Mouse (Mus musculus) lung, adult 2 months (tissue): Measurements from ENCODE around the gene Zfp987. TPM values are rescaled to one million over a fixed set of nuclear protein-coding genes. Genes with fewer than 3 reads are reported as not detected.
"Not testable (repeated sequence)": the region's sequence is repeated elsewhere in the genome, so short reads cannot be mapped to it uniquely, and the experiment has no call there.

Experiments
- DNase-seq: peaks from one replicate; pipeline ENCODE4 v3.0.0; 2022
- H3K4me1 ChIP-seq: fragments of 200-500 bp; 2 replicates; pipeline ENCODE4 v1.6.1; 2011; ENCODE audit warnings: low read length; ENCODE audit not compliant: control insufficient read depth, insufficient read depth
- H3K4me3 ChIP-seq: fragments of 200-500 bp; replicated peaks from 2 replicates; pipeline ENCODE3; 2011; ENCODE audit warnings: low read depth, mild to moderate bottlenecking, control low read depth, low read length; ENCODE audit errors: extremely low read depth
- CTCF ChIP-seq: fragments of 200-500 bp; IDR thresholded peaks from 2 replicates; pipeline ENCODE4 v1.5.1; 2011; ENCODE audit warnings: mild to moderate bottlenecking, low read length, control low read depth; ENCODE audit not compliant: insufficient read depth
- POLR2A ChIP-seq: fragments of 200-500 bp; IDR thresholded peaks from 2 replicates; pipeline ENCODE4 v1.6.1; 2011; ENCODE audit warnings: low read depth, mild to moderate bottlenecking, control low read depth, low read length, borderline replicate concordance; ENCODE audit errors: extremely low read depth
- WGBS: fragments of 180-500 bp; shearing (Covaris S2); methylation state at CpG from one replicate; pipeline ENCODE4 v1.1.7; 2018; 5-methylcytosine and 5-hydroxymethylcytosine counted together
- polyA plus RNA-seq: library from polyadenylated mRNA; depleted of rRNA; stranded (reverse); fragments of >200 nt; gene quantifications from 2 replicates; pipeline ENCODE4 v1.2.3, GENCODE M21; 2012; rRNA removed

Gene Zfp987
- polyA plus RNA-seq = not detected in 2 replicates

DNA sequence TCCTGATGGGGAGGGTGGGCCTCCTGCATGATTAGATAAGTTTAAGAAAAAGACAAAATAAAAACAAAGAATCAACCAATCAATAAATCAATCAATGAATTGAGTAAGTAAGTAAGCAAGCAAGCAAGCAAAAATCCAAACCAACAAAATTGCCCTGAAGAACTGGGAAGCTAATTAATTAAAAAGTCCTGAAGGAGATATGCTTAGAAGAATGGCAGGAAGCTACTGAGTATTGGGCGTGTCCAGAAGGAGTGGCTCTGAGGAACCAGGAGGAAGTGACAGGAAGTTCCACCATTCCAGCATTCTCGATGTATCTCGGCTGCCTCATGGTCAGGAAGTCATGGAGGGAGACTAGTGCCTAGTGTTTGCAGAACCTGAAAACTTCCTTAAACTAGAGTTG is at the start of gene Zfp987:
TSS of gene Zfp987 (plus strand) at position 301 of the 400 bp plus-strand sequence.
- not testable (repeated sequence) for DNase-seq, H3K4me3 ChIP-seq, H3K4me1 ChIP-seq
- 88% methylated on average over 3 of the region's 3 CpGs for WGBS

- not testable (repeated sequence) for DNase-seq, H3K4me3 ChIP-seq, H3K4me1 ChIP-seq
- WGBS = 70% methylated on average over 1 of the region's 1 CpGs
Measured at GRCm38 (mm10) chr4:146052536-146052935, 44.6 kb upstream of the Zfp987 start.

DNA sequence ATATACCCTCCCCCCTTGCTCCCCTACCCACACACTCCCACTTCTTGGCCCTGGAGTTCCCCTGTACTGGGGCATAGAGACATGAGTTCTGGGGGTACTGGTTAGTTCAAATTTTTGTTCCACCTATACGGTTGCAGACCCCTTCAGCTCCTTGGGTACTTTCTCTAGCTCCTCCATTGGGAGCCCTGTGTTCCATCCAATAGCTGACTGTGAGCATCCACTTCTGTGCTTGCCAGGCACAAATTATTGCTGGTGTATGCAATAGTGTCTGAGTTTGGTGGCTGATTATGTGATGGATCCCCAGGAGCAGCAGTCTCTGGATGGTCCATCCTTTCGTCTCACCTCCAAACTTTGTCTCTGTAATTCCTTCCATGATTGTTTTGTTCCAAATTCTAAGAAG is 43.7 kb upstream of the Zfp987 start:
- WGBS = 76% methylated on average over 2 of the region's 2 CpGs
- H3K4me1 ChIP-seq, H3K4me3 ChIP-seq, DNase-seq: not testable (repeated sequence)

DNA sequence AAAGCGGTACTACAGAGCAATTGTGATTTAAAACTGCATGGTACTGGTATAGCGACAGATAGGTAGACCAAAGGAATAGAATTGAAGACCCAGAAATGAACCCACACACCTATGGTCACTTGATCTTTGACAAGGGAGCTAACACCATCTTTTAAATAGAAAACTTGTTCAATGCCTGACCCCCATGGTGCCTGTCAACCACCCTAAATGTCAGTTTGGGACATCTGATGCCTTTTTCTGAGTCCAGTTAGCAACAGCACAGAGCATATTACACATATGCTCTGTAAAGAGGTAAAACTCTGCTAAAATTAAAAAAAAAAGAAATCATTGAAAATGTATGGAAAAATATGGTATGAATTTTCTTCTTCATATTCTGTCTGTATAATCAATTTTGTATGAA is 41.8 kb upstream of the Zfp987 start:
- Histone ChIP-seq H3K4me3 (no peak overlapping the region), H3K4me1 (no peaks in the 10 kb centered on the region)
- WGBS = 69% methylated on average over 2 of the region's 2 CpGs
- TF ChIP-seq POLR2A (no peak), CTCF (no peak)
- no peak for DNase-seq

- not testable (repeated sequence) for H3K4me1 ChIP-seq, H3K4me3 ChIP-seq, DNase-seq
- WGBS = 90% methylated on average over 12 of the region's 12 CpGs
Measured at GRCm38 (mm10) chr4:146058646-146059045, 38.5 kb upstream of the Zfp987 start.

DNA sequence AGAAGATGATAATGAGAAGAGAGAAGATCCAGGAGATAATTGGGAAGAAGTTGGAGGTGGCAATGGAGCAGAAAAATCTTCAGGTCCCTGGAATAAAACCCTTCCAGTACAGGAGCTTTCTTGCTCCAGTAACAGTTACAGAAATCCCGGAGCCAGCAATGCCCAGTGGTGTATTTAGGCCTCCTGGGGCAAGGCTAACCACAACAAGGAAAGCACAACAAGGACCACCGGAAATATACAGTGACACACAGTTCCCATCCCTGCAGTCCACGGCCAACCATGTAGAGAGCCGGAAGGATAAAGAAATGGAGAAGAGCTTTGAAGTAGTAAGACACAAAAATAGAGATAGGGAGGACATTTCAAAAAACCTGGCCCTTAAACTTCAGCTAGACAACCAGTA is 38.0 kb upstream of the Zfp987 start:
- 83% methylated on average over 4 of the region's 4 CpGs for WGBS
- DNase-seq, H3K4me3 ChIP-seq, H3K4me1 ChIP-seq: not testable (repeated sequence)

DNA sequence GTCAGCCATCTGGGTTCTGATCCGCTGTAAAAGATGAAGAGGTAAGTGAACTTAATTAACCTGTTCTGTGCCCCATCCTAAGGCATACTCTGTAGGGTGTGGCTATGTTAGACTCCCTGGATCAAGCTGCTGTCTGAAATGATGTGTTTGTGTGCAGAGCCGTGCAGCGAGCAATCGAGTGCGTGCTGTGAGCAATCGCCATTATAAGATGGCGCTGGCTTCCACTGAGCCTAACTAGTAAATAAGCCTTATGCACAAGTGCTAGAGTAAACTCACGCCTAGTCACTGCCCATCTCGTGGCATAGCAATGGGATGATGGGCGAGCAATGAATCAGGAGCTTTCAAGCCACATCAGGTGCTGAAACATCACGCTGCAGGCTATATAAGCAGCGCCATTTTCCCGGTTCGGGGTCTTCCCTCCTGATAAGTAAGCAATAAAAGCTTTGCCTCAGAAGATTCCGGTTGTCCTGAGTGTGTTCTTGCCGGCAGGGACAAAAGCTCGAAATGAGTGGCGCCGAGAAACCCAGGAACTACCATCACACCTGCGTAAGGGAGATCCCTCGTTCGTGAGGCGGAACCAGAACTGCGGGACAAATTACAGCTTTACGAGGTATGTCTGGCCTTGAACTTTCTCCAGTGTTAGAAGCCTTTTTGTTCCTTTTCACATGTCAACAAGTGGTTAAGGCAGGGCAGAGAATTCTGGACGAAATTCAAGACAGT is 37.0 kb upstream of the Zfp987 start:
- WGBS = 89% methylated on average over 25 of the region's 26 CpGs
- H3K4me1 ChIP-seq, H3K4me3 ChIP-seq, DNase-seq: not testable (repeated sequence)

DNA sequence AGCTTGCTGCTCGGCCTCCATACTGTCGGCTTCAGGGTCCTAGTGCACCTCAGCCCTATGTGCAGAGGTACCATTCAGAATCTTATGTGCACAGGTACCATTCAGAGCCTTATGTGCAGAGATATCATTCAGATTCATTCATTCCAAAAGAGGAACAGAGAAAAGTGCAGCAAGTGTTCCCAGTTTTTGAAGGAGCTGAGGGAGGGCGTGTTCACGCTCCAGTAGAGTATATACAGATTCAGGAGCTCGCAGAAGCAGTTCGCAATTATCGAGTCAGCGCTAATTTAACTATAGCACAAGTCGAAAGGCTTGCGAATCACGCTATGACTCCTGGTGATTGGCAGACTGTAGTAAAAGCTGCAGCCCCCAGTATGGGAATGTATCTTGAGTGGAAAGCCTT is 36.0 kb upstream of the Zfp987 start:
- not testable (repeated sequence) for DNase-seq, H3K4me3 ChIP-seq, H3K4me1 ChIP-seq
- 88% methylated on average over 11 of the region's 11 CpGs for WGBS

DNA sequence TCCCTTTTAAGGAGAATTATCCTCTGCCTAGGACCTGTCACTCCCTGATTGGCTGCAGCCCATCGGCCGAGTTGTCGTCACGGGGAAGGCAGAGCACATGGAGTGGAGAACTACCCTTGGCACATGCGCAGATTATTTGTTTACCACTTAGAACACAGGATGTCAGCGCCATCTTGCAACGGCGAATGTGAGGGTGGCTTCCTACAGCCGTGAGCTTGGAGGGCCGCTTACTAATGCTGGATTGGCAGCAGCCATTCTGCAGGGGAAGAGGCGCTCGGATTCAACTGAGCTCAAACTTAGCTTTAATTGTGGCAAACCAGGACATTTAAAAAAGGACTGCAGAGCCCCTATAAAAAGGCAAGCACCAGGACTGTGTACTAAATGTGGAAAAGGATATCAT is 35.1 kb upstream of the Zfp987 start:
- DNase-seq, H3K4me1 ChIP-seq, H3K4me3 ChIP-seq: not testable (repeated sequence)
- 92% methylated on average over 12 of the region's 12 CpGs for WGBS

DNA sequence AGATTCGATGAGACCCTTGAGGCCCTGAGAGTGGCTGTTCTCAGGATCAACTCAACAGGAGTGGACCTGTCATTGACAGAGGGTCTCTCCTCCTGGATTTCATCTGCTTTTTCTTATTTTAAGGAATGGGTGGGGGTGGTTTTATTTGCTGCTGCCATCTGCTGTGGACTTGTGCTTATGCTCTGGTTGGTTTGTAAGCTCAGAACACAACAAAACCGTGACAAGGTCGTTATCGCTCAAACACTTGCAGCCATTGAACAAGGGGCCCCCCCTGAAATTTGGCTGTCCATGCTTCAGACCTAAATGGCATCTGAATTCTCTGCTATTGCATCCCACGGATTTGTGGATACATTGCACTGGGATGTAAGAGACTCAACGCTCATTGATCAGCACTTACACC is 34.1 kb upstream of the Zfp987 start:
- not testable (repeated sequence) for H3K4me1 ChIP-seq, DNase-seq, H3K4me3 ChIP-seq
- WGBS = 77% methylated on average over 6 of the region's 6 CpGs

DNA sequence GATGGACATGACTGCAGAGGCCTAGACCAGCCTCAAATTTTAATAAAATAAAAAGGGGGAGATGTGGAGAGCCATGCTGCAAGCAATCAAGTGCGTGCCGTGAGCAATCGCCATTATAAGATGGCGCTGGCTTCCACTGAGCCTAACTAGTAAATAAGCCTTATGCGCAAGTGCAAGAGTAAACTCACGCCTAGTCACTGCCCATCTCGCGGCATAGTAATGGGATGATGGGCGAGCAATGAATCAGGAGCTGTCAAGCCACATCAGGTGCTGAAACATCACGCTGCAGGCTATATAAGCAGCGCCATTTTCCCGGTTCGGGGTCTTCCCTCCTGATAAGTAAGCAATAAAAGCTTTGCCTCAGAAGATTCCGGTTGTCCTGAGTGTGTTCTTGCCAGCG is 33.5 kb upstream of the Zfp987 start:
- WGBS = 86% methylated on average over 15 of the region's 15 CpGs
- H3K4me3 ChIP-seq, DNase-seq, H3K4me1 ChIP-seq: not testable (repeated sequence)

DNA sequence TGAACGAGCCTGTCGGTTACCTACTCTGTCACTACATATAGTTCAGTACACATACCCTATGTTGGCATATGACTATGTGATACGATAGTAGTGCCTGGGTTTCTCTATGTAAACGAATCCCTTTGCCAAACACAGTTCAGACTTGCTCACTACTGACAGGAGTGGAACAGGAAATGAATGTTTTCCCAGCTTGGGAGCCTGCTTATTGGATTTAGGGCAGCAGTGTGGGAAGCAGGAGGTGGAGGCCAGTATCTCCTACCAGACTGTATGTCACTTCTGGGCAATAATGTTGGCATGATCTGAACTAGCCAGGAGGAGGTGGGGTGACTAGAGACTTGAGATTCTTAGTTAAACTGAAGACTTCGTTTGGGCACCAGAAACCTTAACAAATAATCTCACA is 32.3 kb upstream of the Zfp987 start:
- DNase-seq, H3K4me1 ChIP-seq, H3K4me3 ChIP-seq: not testable (repeated sequence)
- 66% methylated on average over 5 of the region's 5 CpGs for WGBS

GRCm38 (mm10) chr4:146066932-146067580 is 30.0 kb upstream of the Zfp987 start:
- not testable (repeated sequence) for H3K4me1 ChIP-seq, DNase-seq, H3K4me3 ChIP-seq
- WGBS = 37% methylated on average over 45 of the region's 45 CpGs

- H3K4me3 ChIP-seq, DNase-seq, H3K4me1 ChIP-seq: not testable (repeated sequence)
- 24% methylated on average over 55 of the region's 55 CpGs for WGBS
Measured at GRCm38 (mm10) chr4:146067594-146067993, 29.5 kb upstream of the Zfp987 start.

DNA sequence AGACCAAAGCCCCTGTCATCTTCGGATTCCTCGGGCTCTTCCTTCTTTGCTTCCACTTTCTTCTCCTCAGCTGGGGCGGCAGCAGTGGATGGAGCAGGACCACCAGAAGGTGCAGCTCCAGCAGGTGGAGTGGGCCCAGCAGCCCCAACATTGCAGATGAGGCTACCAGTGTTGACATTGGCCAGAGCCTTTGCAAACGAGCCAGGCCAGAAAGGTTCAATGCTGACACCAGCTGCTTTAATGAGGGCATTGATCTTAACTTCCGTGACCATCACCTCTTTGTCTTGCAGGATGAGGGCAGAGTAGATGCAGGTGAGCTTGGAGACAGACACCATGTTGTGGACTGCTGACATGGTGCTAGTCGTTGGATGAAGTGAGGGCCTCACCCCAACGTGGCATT is 23.8 kb upstream of the Zfp987 start:
- DNase-seq, H3K4me1 ChIP-seq, H3K4me3 ChIP-seq: not testable (repeated sequence)
- WGBS = 74% methylated on average over 7 of the region's 7 CpGs

- H3K4me3 ChIP-seq, DNase-seq, H3K4me1 ChIP-seq: not testable (repeated sequence)
- WGBS = 30% methylated on average over 3 of the region's 3 CpGs
Measured at GRCm38 (mm10) chr4:146101448-146101847, 4.3 kb downstream of the Zfp987 start.
